Mouse (Mus musculus): ENCODE data around the gene Vipr1.

DNA sequence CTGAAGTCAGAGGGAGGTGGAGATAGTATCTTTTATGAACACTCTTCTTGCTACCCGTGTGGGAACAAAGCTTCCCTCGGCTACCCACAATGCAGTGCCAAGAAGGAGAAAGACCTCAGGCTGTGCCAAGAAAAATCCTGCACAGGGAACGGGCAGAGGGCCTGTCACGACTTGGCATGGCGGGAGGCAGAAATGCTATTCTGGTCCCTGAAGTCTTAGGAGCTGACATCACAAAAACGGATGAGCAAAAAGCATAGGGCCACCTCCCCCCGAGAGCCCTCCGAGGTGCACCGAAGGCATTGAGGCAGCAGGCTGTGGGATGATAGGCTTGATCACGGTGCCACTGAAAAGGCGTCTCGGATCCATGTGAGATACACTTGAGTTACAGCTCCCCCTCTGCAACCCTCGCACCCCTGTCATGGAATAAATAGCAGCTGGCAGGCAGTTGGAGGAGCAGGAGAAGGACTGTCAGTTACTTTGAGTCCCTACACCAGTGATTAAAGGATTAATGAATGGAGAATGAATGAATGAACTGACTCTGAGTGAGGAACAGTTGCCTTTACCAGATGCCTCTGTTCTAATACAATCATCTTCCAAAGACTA lies 49.5 kb upstream of the Vipr1 start:
- TF ChIP-seq POLR2A (IDR thresholded peaks at IDR 0.05; ENCODE audit: low read depth, low read length) (no peak), CTCF (IDR thresholded peaks at IDR 0.05; ENCODE audit: extremely low read depth, insufficient read length, insufficient replicate concordance, low read depth, low read length) (no peak)
